Mouse (Mus musculus): ENCODE results near the gene Ttll5. TPM values are rescaled to one million over a fixed set of nuclear protein-coding genes. Genes with fewer than 3 reads are reported as not detected.

Ttll5 gene
- polyA plus RNA-seq, 1 experiment from 2014 or later = 15.5 TPM

DNA sequence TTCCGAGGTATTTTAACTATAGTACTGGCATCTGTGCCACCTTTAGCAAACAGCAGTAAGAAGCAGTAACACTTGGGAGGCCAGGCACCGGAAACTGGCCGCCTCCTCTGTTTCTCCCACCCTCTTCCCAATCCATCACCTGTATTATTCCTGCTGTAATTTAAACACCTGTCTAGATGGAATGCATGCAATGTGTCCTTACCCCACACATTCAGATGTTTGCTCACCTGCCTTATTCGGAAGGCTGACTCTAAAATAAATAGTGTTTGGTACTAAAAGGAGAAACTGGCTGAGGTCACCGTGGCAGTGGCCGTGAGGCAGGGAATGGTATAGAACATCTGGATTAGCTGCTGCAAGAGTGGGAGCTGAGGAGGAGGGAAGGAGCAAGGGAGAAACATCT is 125.9 kb downstream of the Ttll5 start:
- H3K4me3 ChIP-seq (ENCODE audit: low read depth, low read length) = no peak overlapping the region
- no peaks in the 10 kb centered on the region for H3K27me3 ChIP-seq (replicated peaks; ENCODE audit: control insufficient read depth, insufficient read depth, low read length)
- H3K9ac ChIP-seq (ENCODE audit: low read length) = no peak overlapping the region
- H3K36me3 ChIP-seq (ENCODE audit: control insufficient read depth, insufficient read depth, low read length) = 0 out of 2 replicates have a peak, but pooled peaks cover 2% of the 10 kb centered on the region
- no peaks in the 10 kb centered on the region for H3K4me1 ChIP-seq (ENCODE audit: control insufficient read depth, insufficient read depth, low read length)
- ATAC-seq = no peak
- H3K9me3 ChIP-seq (replicated peaks; ENCODE audit: control insufficient read depth, low read length) = no peaks in the 10 kb centered on the region
- 94% methylated on average over 6 of the region's 6 CpGs for WGBS
- H3K4me2 ChIP-seq (ENCODE audit: low read length) = no peak overlapping the region
- H3K27ac ChIP-seq (ENCODE audit: low read depth, low read length) = no peak overlapping the region
- no peak for DNase-seq (ENCODE audit: low spot score)

DNA sequence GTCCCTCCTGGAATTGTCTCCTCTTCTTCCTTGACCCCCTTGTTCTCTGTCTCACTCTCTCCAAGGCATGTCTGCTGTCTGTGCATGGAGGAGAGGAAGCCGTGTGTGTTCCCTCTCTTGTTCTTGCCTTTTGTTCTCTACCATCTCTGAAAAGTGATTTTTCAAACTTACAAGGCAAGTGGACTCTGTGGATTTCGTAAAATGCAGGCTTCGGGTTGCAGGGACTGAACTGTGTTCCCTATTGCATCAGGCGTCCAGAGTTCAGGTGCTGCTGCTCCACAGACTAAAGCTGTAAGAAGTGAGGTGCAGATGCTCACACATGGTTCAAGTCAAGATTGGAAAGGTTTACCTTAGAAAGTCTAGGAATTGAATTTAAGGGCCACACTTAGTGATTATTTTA is 126.6 kb downstream of the Ttll5 start:
- Histone ChIP-seq H3K27me3 (replicated peaks; ENCODE audit: control insufficient read depth, insufficient read depth, low read length) (no peaks in the 10 kb centered on the region), H3K27ac (ENCODE audit: low read depth, low read length) (no peak overlapping the region), H3K9me3 (replicated peaks; ENCODE audit: control insufficient read depth, low read length) (no peaks in the 10 kb centered on the region), H3K4me3 (ENCODE audit: low read depth, low read length) (no peak overlapping the region), H3K36me3 (ENCODE audit: control insufficient read depth, insufficient read depth, low read length) (0 out of 2 replicates have a peak, but pooled peaks cover 2% of the 10 kb centered on the region), H3K4me2 (ENCODE audit: low read length) (no peak overlapping the region), H3K9ac (ENCODE audit: low read length) (no peak overlapping the region), H3K4me1 (ENCODE audit: control insufficient read depth, insufficient read depth, low read length) (no peaks in the 10 kb centered on the region)
- no peak for ATAC-seq
- DNase-seq (ENCODE audit: low spot score) = no peak
- 93% methylated on average over 4 of the region's 4 CpGs for WGBS

DNA sequence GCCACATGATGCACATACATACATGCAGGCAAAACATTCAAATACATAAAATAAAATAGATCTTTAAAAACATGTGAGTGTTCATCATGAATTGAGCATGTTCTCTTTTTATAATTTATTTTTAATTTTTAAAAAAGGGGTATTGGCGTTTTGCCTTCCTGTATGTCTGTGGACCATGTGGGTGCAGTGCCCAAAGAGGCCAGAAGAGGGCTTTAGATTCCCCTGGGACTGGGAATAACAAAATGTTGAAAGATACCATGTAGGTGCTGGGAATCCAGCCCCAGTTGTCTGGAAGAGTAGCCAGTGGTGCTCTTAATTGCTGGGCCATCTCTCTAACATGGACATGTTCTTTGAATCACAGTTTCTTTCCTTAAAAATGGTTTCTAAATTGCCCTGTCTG is 127.4 kb downstream of the Ttll5 start:
- Histone ChIP-seq H3K27me3 (replicated peaks; ENCODE audit: control insufficient read depth, insufficient read depth, low read length) (no peaks in the 10 kb centered on the region), H3K4me2 (ENCODE audit: low read length) (no peak overlapping the region), H3K4me3 (ENCODE audit: low read depth, low read length) (no peak overlapping the region), H3K4me1 (ENCODE audit: control insufficient read depth, insufficient read depth, low read length) (no peaks in the 10 kb centered on the region), H3K9me3 (replicated peaks; ENCODE audit: control insufficient read depth, low read length) (no peaks in the 10 kb centered on the region), H3K36me3 (ENCODE audit: control insufficient read depth, insufficient read depth, low read length) (peaks cover 2% of the 10 kb centered on the region; the same call in 1 of the 2 replicates), H3K9ac (ENCODE audit: low read length) (no peak overlapping the region), H3K27ac (ENCODE audit: low read depth, low read length) (no peak overlapping the region)
- DNase-seq (ENCODE audit: low spot score) = no peak
- no peak for ATAC-seq
- WGBS = 93% methylated on average over 1 of the region's 1 CpGs

DNA sequence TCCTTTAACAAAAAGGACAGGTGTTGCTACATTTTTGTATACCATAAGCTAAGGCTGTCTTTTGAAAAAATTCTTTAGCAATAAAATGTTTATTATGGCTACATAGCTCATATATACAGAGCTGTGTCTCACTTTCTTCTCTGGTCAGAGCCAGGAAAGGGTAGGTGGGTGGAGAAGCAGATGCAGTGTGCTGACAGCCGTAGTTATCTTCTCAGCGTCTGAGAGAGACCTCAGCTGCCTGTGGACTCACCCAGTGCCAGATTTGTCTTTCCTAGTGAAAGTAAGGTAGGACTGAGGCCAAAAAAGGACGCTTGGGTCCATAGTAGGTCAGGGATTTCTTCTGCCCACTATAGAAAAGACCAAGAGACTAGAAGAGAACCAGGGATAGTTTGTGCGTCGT is 127.9 kb downstream of the Ttll5 start:
- DNase-seq (ENCODE audit: low spot score) (no peak), ATAC-seq (no peak)
- 92% methylated on average over 5 of the region's 5 CpGs for WGBS
- Histone ChIP-seq H3K27me3 (replicated peaks; ENCODE audit: control insufficient read depth, insufficient read depth, low read length) (no peaks in the 10 kb centered on the region), H3K9ac (ENCODE audit: low read length) (no peak overlapping the region), H3K4me1 (ENCODE audit: control insufficient read depth, insufficient read depth, low read length) (no peaks in the 10 kb centered on the region), H3K36me3 (ENCODE audit: control insufficient read depth, insufficient read depth, low read length) (peaks cover 2% of the 10 kb centered on the region; the same call in 1 of the 2 replicates), H3K27ac (ENCODE audit: low read depth, low read length) (no peak overlapping the region), H3K4me3 (ENCODE audit: low read depth, low read length) (no peak overlapping the region), H3K9me3 (replicated peaks; ENCODE audit: control insufficient read depth, low read length) (no peaks in the 10 kb centered on the region), H3K4me2 (ENCODE audit: low read length) (no peak overlapping the region)

DNA sequence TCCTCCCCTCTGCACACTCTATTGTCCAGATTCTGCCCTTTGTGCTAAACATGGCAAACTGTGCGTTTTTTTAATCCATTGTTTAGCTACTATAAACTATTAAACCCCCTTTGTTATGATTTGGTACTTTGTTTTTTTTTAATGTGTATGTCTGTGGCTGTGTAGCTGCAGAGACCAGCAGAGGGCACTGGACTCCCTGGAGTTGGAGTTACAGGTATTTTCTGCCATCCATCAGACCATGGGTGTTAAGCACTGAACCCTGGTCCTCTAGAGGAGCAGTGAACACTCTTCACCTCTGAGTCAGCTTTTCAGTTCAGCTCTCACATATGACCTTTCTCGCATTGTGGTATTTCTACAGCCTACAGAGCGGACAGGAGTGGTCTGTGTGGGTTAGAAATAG is 129.7 kb downstream of the Ttll5 start:
- WGBS = 90% methylated on average over 3 of the region's 3 CpGs
- H3K9ac ChIP-seq (ENCODE audit: low read length) = no peak overlapping the region
- peaks cover 2% of the 10 kb centered on the region; the same call in 1 of the 2 replicates for H3K36me3 ChIP-seq (ENCODE audit: control insufficient read depth, insufficient read depth, low read length)
- ATAC-seq (no peak), DNase-seq (ENCODE audit: low spot score) (no peak)
- no peaks in the 10 kb centered on the region for H3K4me1 ChIP-seq (ENCODE audit: control insufficient read depth, insufficient read depth, low read length)
- H3K27me3 ChIP-seq (replicated peaks; ENCODE audit: control insufficient read depth, insufficient read depth, low read length) = no peaks in the 10 kb centered on the region
- H3K4me3 ChIP-seq (ENCODE audit: low read depth, low read length) = no peak overlapping the region
- H3K4me2 ChIP-seq (ENCODE audit: low read length) = no peak overlapping the region
- no peak overlapping the region for H3K27ac ChIP-seq (ENCODE audit: low read depth, low read length)
- H3K9me3 ChIP-seq (replicated peaks; ENCODE audit: control insufficient read depth, low read length) = no peaks in the 10 kb centered on the region

DNA sequence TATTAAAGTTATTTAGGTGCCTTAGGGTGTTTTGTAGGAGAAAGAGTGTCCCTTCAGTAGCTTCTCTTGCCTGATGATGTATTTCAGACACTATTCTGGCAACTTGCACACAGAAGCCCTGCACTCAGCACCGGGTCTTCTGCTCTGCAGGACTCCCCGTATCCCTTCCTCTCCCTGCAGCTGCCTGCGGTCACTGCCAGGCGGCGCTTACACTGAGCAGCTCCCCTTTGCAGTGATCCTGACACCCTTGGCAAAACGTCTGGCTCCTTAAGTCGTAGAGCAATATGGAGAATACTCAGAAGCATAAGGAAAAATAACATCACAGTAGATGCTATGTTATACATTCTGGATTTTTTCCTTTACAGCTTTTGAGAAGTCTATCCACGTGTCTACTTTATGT is 130.6 kb downstream of the Ttll5 start:
- Histone ChIP-seq H3K27ac (ENCODE audit: low read depth, low read length) (no peak overlapping the region), H3K4me2 (ENCODE audit: low read length) (no peak overlapping the region), H3K4me1 (ENCODE audit: control insufficient read depth, insufficient read depth, low read length) (no peaks in the 10 kb centered on the region), H3K9me3 (replicated peaks; ENCODE audit: control insufficient read depth, low read length) (no peaks in the 10 kb centered on the region), H3K36me3 (ENCODE audit: control insufficient read depth, insufficient read depth, low read length) (peaks cover 2% of the 10 kb centered on the region; the same call in 1 of the 2 replicates), H3K27me3 (replicated peaks; ENCODE audit: control insufficient read depth, insufficient read depth, low read length) (no peaks in the 10 kb centered on the region), H3K9ac (ENCODE audit: low read length) (no peak overlapping the region), H3K4me3 (ENCODE audit: low read depth, low read length) (no peak overlapping the region)
- DNase-seq (ENCODE audit: low spot score) (no peak), ATAC-seq (no peak)
- WGBS = 78% methylated on average over 8 of the region's 8 CpGs

DNA sequence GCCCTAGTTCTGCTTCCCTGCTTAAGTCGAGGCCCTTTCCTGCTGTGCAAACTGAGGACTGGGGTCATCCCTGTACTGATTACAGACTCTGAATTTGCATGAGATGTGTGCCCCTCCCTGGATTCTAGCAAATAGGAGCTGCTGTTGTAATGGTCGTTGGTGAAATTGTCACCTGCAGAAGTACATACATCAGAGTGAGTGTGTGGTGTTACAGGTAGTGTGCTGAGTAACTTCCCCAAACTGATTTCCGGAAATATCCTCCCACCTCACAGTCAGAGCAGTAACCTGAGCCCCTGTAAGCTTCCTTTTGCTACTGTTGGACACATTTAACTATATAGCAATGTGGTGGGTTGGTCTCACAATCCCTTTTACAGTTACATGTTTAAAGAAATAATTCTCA is 131.2 kb downstream of the Ttll5 start:
- Histone ChIP-seq H3K9me3 (replicated peaks; ENCODE audit: control insufficient read depth, low read length) (no peaks in the 10 kb centered on the region), H3K4me3 (ENCODE audit: low read depth, low read length) (no peak overlapping the region), H3K9ac (ENCODE audit: low read length) (no peak overlapping the region), H3K36me3 (ENCODE audit: control insufficient read depth, insufficient read depth, low read length) (peaks cover 2% of the 10 kb centered on the region; the same call in 1 of the 2 replicates), H3K27ac (ENCODE audit: low read depth, low read length) (no peak overlapping the region), H3K4me1 (ENCODE audit: control insufficient read depth, insufficient read depth, low read length) (no peaks in the 10 kb centered on the region), H3K27me3 (replicated peaks; ENCODE audit: control insufficient read depth, insufficient read depth, low read length) (no peaks in the 10 kb centered on the region), H3K4me2 (ENCODE audit: low read length) (no peak overlapping the region)
- no peak for ATAC-seq
- WGBS = 83% methylated on average over 3 of the region's 3 CpGs
- no peak for DNase-seq (ENCODE audit: low spot score)

DNA sequence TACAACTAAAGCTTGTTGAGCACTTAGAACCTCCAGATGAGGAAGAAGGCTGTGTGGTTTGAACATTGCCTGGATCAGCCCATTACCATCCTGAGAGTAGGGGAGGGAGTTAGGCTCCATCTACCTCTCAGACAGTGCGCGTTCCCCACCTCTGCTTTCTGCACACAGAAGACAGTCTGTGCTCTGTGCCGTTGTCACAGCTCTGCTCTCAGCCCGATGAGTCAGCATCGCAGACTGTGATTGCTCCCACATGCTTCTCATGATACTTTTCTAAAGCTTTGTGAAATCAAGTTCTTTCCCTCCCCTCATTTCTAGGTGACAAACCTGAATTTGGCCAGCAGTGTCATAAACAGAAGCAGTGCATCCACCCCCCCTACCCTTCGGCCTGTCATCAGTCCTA is 131.8 kb downstream of the Ttll5 start:
- no peak overlapping the region for H3K27ac ChIP-seq (ENCODE audit: low read depth, low read length)
- ATAC-seq = no peak
- H3K4me1 ChIP-seq (ENCODE audit: control insufficient read depth, insufficient read depth, low read length) = no peaks in the 10 kb centered on the region
- no peak overlapping the region for H3K4me3 ChIP-seq (ENCODE audit: low read depth, low read length)
- no peaks in the 10 kb centered on the region for H3K9me3 ChIP-seq (replicated peaks; ENCODE audit: control insufficient read depth, low read length)
- H3K27me3 ChIP-seq (replicated peaks; ENCODE audit: control insufficient read depth, insufficient read depth, low read length) = no peaks in the 10 kb centered on the region
- no peak for DNase-seq (ENCODE audit: low spot score)
- H3K4me2 ChIP-seq (ENCODE audit: low read length) = no peak overlapping the region
- no peak overlapping the region for H3K9ac ChIP-seq (ENCODE audit: low read length)
- WGBS = 89% methylated on average over 6 of the region's 6 CpGs
- H3K36me3 ChIP-seq (ENCODE audit: control insufficient read depth, insufficient read depth, low read length) = peaks cover 2% of the 10 kb centered on the region; the same call in 1 of the 2 replicates

DNA sequence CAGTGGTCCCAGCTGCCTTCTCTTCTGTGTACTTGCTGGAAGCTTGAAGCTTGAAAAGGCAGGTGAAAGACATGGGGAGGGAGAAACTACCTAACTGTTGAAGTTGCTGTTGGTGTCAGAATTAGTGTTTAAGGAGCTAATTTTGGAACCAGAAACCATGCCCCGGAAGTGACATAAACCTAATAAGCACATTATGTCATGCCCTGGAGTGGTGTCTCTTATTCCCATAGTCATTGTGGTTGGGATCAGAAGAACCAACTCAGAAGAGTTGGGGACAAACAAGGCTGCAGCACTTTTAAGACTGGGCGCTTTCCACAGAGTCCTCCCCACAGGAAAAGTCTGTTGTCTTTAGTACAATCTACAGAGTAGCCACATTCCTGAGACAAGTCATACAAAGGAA is 134.0 kb downstream of the Ttll5 start:
- Histone ChIP-seq H3K4me1 (ENCODE audit: control insufficient read depth, insufficient read depth, low read length) (no peaks in the 10 kb centered on the region), H3K27me3 (replicated peaks; ENCODE audit: control insufficient read depth, insufficient read depth, low read length) (no peaks in the 10 kb centered on the region), H3K36me3 (ENCODE audit: control insufficient read depth, insufficient read depth, low read length) (peaks cover 2% of the 10 kb centered on the region; the same call in 1 of the 2 replicates), H3K27ac (ENCODE audit: low read depth, low read length) (no peak overlapping the region), H3K9ac (ENCODE audit: low read length) (no peak overlapping the region), H3K9me3 (replicated peaks; ENCODE audit: control insufficient read depth, low read length) (no peaks in the 10 kb centered on the region), H3K4me2 (ENCODE audit: low read length) (no peak overlapping the region), H3K4me3 (ENCODE audit: low read depth, low read length) (no peak overlapping the region)
- DNase-seq (ENCODE audit: low spot score) = no peak
- no peak for ATAC-seq
- WGBS = 91% methylated on average over 2 of the region's 2 CpGs
